Mouse (Mus musculus) left cerebral cortex, postnatal 10 days (tissue): ENCODE results near the gene Mfn2. TPM values are rescaled to one million over a fixed set of nuclear protein-coding genes. Genes with fewer than 3 reads are reported as not detected.
"Not testable (repeated sequence)": the region's sequence is repeated elsewhere in the genome, so short reads cannot be mapped to it uniquely, and the experiment has no call there.

Experiments
- DNase-seq, 2 experiments: peaks; one replicate each; pipeline ENCODE4 v3.0.0; 2021 to 2022; ENCODE audit warnings: low spot score in 2 of 2, mixed read lengths in 1 of 2; ENCODE audit errors: extremely low spot score in 1 of 2
- intact Hi-C: fragments of 180-260 bp; cut with DNase I; formaldehyde crosslinking; loops from one replicate; pipeline ENCODE4 v1.15.1; 2025
- total RNA-seq, 2 experiments: library from RNA; stranded (reverse); gene quantifications; 2 replicates each; pipeline ENCODE4 v1.2.3; 2021

Gene Mfn2
- total RNA-seq, 2 experiments from 2014 or later = 173 to 182 TPM

DNA sequence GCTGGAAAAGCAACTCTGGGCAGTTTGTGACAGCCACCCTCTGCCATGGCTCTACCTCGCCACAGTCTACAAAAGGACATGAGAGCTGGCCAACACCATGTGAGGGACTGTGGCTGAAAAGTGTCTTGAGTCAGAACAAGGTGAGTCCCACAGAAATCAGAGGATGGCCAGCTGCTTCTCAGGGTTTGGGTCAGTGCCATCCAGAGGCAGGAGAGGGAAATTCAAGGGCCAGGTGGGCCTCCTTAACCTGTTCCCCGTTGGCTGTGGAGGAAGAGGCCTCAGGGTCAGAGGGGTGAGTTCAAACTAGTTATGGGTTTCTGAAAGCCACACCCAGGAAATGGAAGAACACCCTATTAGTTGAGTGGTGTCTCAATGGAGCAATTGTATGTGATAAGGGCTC lies 25.0 kb downstream of the Mfn2 start:
- intact Hi-C loops = no loop called here
- no peak for DNase-seq

DNA sequence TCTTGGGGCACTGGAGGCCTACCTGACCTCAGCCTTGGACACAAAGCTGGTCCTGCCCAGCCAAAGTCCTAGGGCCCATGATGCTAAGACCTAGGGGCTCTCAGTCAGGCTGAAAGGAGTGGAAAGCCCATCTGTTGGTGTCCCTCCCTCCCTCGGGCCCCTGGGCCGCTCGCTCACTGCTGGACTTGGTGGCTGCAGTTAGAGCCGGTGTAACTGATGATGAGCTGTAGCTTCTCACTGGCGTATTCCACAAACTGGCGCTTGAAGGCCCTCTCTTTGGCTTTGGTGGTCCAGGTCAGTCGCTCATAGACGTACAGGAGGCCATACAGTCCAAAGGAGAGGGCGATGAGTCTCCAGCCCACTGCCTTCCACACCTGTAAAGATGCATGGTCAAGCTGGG lies 26.0 kb downstream of the Mfn2 start:
- intact Hi-C loops = no loop called here
- DNase-seq = no peak

DNA sequence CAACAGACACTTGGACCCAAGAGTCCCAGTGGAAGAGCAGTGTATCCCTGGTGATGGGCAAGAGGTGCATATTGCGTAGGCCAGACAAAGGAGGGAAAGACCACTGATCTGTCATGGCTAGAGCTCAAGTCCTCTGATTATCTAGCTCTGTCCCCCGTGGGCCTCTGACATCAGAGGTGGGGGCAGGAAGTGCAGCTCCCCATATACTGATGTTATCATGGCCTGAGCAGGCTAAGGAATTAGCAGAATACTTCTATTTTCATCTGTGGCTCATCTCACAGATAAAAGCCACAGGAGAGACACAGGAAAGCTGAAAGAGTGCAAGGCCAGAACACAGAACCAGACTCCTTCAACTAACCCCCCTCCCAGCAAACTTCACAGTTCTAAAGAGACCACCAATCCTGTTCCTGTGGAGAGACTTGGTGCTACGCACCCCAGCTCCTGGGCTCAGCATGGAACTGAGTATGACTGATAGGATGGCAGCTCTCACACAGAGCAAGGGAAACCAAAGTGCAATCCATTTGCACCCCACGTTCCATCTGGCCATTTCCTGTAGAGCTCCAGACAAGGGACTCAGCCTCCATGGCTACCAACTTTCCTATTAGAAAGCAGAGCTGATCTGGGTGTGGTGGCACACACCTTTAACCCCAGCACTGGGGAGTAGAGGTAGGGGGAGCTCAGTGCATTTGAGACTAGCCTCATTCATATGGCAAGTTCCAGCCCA lies 28.5 kb downstream of the Mfn2 start:
- no peak for DNase-seq
- intact Hi-C loops = no loop called here

DNA sequence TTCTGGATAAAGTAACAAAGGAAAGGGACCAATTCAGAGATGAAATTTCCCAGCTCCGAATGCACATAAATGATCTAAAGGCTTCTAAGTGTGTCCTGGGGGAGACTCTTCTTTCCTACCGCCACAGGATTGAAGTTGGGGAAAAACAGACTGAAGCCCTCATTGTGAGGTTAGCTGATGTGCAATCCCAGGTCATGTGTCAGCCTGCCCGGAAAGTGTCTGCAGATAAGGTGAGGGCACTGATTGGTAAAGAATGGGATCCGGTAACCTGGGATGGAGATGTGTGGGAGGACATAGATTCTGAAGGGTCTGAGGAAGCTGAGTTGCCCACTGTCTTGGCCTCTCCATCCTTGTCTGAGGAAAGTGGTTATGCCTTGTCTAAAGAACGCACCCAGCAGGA lies 35.3 kb downstream of the Mfn2 start:
- no peak for DNase-seq
- intact Hi-C loops = no loop called here

DNA sequence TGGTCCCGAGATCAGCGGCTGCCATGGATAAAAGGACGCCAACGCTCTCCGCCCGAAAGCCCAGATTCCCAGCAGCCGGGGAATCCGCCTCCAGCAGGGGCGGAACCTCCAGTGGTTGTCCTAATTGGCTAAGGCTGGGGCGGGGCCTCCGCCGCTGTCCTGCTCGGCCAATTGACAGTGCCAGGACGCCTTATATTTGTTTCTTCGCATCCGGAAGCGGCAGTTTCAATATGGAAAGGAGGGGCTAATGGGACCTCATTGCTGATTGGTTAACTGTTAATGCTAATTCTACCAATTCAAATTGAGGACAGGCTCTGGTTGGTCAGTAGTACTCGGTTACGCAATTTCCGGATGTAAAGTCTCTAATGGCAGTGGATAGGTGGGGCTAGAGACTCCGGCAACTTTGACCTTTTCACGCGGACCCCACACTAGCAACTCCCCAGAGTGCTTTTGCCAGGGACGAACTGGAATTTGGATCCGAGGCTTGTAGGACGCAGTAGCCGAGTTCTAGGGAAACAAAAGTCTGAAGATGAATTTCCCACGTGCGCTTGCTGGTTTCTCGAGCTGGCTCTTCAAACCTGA lies 36.0 kb downstream of the Mfn2 start, which contains the start of the genes Miip and Fv1:
Gene Miip, minus strand, starts transcription at position 367 of the 582 bp plus-strand sequence.
Gene Fv1, plus strand, starts transcription at position 530 of the 582 bp plus-strand sequence.
- intact Hi-C loops = no loop called here

DNA sequence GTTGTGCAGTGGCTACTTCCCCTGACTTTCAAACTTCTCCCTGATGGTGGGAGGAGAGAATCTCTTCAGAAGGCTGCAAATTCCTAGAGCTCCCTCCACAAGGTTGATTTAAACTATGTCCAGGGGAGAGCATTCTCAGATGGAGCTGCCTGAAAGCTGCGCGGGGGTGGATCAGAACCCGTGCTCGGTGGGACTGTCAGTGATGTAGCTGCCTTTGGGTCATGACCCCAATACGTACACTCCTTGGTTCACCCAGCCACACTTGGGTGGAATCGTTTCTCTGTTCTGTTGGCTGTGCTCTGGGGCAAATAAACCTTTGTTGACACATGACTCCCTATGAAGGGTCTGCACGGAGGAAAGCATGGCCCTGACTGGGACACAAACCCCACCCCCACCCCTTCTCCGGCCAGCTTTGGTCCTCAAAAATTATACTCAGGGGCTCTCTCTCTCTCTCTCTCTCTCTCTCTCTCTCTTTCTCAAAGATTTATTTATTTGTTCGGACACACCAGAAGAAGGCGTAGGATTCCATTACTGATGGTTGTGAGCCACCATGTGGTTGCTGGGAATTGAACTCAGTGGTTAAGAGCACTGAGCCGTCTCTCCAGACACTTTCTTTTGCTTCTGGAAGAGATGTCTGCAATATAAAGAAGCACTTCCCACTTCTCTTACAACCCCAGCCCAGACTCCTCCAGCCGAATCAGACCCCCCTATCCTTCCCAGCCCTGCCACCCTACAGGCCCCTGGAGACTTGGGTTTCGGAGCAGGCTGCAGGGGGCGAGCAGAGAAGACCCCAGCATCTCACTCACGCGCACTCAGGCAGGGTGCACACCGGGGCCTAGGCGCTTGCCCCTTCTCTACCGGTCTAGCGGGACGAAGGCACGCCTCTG lies 36.7 kb downstream of the Mfn2 start:
- intact Hi-C loops = no loop called here
- DNase-seq = no peak

More for the DNA sequence above, 36.0 kb downstream of the Mfn2 start, which contains the start of the genes Miip and Fv1:
- DNase-seq = peak; percentile 96 to 97

DNA sequence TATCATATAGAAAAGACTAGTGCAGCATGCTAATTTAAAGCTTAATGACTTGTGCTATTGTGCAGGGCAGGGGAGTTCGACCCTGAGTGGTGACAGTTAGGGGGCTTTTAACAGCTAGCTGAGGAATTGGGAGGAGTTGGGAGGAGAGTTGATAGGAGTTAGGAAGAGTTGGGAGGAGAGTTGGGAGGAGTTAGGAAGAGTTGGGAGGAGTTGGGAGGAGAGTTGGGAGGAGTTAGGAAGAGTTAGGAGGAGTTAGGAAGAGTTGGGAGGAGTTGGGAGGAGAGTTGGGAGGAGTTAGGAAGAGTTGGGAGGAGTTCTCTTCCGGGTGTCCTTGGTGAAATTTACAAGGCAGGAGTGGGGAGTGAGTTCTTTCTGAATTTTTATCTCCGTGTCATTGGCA lies 37.7 kb downstream of the Mfn2 start:
- DNase-seq = not testable (repeated sequence)

DNA sequence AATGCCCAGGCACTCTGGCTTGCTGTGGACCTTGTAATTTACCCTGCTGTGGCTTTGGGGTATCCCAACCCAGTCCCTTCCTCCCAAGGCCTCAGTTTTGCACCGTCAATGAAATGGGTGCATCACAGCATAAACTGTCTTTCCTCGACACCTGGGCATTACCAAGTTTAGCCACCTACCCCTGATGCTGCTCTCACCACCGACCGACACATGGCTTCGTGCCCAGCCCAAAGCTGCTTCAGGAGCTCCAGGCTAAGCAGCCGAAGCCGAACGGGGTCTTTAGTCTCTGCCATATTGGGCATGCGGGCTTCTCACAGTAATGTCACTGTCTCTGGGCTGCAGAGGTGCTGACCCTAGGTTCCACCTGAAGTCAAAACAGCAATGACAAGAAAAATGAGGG lies 38.4 kb downstream of the Mfn2 start:
- intact Hi-C loops = no loop called here
- peak in 1 of 2 experiments; percentile 55 for DNase-seq

More for the DNA sequence above, 37.7 kb downstream of the Mfn2 start:
- intact Hi-C loops = not testable (repeated sequence)

DNA sequence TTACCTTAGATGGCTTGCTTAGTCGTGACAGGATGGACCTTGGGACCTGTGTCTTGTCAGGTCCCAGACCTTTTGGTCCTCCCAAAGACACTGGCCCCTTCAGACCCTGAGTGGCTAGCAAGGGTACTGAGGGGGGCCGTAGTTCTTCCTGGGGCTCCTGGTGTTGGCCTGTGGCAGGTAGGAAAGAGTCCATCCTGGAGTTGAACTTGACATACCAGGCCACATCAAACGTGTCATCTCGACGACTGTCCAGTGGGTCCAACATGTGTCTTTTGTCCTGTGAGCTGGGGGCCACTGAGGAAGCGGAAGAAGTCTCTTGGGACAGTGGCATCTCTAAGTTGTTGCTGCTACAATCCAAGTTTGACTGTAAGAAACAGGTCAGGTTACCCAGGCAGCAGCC lies 38.9 kb downstream of the Mfn2 start:
- intact Hi-C loops = no loop called here
- peak in 1 of 2 experiments; percentile 8 for DNase-seq

DNA sequence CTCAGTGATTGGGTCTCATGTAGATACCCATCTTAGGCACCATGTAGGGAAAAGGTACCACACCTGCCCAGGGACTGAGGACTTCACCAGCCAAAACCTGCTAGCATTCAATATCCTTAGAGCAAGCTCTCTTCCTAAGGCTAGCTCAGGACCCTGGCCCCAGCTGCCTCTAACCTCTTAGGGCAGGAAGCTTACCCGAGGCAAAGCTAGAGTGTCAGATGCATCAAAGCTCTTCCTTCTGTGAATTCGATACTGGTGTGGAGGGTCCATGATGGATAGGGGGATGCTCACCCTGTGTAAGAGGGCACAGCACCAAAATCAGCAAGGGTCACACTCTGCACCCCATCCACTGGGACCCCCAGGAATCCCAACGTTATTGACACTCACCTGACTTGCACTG lies 42.5 kb downstream of the Mfn2 start:
- intact Hi-C loops = no loop called here

DNA sequence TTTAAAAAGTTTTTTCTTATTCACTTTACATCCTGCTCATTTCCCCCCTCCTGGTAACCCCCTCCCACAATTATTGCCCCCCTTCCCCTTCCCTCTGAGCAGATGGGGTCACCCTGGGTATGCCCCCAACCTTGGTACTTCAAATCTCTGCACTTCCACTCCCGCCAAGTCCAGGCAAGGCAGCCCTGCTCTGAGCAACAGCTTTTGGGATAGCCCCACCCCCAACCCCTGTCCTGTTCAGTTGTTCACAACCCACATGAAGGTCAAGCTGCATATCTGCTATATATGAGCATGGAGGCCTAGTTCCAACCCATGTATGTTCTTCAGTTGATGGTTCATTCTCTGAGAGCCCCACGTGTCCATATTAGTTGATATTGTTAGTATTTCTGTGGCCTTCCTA lies 53.7 kb downstream of the Mfn2 start:
- intact Hi-C loops = no loop called here

More for the DNA sequence above, 42.5 kb downstream of the Mfn2 start:
- DNase-seq = peak in 1 of 2 experiments; percentile 10

DNA sequence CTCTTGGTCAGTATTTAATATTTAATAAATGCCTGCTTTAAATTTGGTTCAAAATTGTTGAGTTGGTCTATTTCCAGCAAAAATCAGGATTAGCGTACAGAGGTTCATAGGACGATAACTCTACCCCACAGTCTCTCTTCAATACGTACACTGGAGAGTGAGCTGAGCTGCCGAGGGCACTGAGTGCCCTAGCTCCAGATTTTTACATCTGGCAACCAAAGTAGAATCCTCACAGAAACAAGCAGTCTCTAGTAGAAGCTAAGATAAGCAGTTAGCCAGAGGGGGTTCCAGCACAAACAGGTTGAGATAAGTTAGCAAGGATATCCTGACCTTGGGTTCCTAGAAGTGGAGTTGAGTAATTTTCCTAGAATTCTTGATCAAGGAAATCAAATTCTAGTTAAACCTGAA lies 55.9 kb downstream of the Mfn2 start:
- intact Hi-C loops = no loop called here
- peak in 1 of 2 experiments; percentile 2 for DNase-seq

More for the DNA sequence above, 53.7 kb downstream of the Mfn2 start:
- peak in 1 of 2 experiments; percentile 22 for DNase-seq

DNA sequence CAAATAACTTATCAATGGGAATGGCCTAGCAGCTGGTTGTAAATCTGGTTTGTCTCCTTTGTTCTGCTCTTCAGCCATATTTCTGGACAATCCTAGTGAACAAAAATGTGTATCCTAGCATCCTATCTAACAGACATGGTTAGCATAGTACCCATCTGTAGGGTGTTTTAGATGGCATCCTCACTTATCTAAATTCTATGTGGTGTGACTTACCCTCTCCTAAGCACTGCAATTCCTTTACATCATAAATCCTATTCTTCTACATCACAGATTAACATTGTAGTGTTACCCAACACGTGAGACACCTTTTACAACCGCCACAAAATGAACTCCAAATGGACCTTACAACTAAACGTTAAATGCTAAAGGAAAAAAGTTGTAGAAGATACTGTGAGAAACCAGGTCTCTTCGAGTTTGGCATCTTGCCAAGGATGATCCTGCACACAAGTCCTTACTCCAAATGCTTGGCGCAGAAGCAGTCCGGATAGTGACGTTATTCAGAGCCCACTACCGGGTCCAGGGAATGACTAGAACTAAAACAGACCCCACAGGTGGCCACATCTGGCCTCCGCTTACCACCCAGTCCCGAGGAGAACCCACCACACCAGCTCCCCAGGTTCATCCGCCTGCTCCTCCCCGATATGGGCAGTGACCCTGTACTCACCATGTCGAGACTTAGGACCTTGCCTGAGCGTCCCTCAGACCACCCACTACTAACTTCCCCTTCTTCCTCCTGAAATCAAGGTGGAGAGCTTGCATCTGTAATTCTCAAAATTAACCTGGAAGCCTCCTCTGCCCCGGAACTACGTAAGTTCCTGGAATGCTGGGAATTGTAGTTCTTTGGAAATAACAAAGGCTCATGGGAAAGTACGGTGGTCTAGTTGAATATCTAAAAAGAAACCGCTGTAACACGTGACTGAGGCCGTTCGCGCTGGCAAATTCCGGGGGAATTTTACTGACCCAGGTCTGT lies 56.6 kb downstream of the Mfn2 start, which contains the start of gene Zfp933:
Gene Zfp933, minus strand, starts transcription at position 753 of the 970 bp plus-strand sequence.
- intact Hi-C loops = no loop called here

DNA sequence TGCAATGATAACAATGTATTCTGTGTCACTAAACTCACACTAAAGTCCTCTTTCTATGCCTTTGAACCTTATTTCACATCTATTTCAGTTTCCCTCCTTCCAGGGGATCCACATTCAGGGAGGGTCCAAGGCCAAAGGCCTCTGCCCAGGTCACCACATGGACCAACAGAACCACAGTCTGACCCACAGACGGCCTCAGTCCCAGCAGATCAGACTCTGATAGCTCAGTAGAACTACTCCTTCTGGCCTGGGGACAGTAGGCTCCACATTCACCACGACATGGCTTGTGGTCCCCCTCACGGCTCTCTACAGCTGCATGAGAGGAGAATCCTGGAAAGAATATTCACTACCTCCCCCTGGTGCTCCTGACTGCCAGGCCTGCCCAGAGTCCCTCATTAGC lies 61.6 kb downstream of the Mfn2 start:
- DNase-seq = no peak
- intact Hi-C loops = no loop called here

More for the DNA sequence above, 56.6 kb downstream of the Mfn2 start, which contains the start of gene Zfp933:
- DNase-seq = peak; percentile 62 to 86

DNA sequence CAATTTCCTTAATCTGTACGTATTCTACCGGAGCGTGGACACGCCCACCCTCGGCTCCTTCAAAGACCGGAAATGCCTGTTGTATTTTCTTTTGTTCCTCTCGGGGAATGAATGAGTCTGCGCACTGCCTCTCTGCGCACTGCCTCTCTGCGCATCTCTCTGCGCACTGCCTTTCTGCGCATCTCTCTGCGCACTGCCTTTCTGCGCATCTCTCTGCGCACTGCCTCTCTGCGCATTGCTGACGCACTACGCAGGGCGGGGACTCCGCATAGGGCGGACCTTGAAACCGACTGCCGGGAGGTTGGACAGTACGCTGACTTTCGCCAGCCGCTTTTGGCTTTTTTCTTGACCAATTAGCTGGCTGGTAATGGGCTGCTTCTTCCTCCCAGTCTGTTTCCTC lies 65.2 kb downstream of the Mfn2 start:
- intact Hi-C loops = not testable (repeated sequence)
- DNase-seq = peak in 1 of 2 experiments; percentile 37

DNA sequence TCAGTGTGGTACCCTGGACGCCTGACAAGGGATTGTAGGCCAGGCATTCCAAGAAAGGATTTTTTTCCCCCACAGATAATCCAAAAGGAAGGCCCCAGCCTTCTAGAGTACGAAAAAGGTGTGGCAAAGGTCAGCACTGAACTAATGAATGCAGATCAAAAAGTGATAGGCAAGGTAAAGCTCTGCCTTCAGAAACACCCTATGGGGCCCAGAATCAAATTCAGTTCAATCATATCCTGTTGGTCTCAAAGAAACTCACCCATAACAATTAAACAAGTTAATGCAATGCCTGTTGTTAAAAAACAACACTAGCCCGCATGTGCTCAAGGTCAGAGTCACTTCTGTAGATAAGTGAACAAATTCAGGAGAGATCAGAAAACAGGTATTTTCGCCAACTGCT lies 80.1 kb downstream of the Mfn2 start:
- no peak for DNase-seq
- intact Hi-C loops = no loop called here
